Mouse (Mus musculus) neural tube, embryonic 11.5 days (tissue): ENCODE measurements around the gene F2rl3. TPM values are rescaled to one million over a fixed set of nuclear protein-coding genes. Genes with fewer than 3 reads are reported as not detected.

Experiments
- ATAC-seq: fragments of 200-750 bp; cut with Nextera tagmentation; 2 replicates; pipeline ENCODE4 v1.8.0; 2017; ENCODE audit warnings: moderate number of reproducible peaks, mild to moderate bottlenecking, moderate TSS enrichment, moderate library complexity; ENCODE audit not compliant: insufficient read depth, low FRiP score, low TSS enrichment
- DNase-seq: peaks from one replicate; pipeline ENCODE4 v3.0.0-alpha.2; 2015; ENCODE audit warnings: low spot score
- H3K27ac ChIP-seq: fragments of 300-500 bp; sonication (generic); 2 replicates; pipeline ENCODE4 v1.5.1; 2014; ENCODE audit warnings: low read depth, mild to moderate bottlenecking, low read length
- H3K27me3 ChIP-seq: fragments of 300-500 bp; sonication (generic); 2 replicates; pipeline ENCODE4 v1.6.1; 2014; ENCODE audit warnings: mild to moderate bottlenecking, low read length, mixed read lengths; ENCODE audit not compliant: control insufficient read depth, insufficient read depth
- H3K36me3 ChIP-seq: fragments of 300-500 bp; sonication (generic); 2 replicates; pipeline ENCODE4 v1.6.1; 2014; ENCODE audit warnings: mild to moderate bottlenecking, low read length, moderate library complexity, mixed read lengths; ENCODE audit not compliant: control insufficient read depth, insufficient read depth
- H3K4me1 ChIP-seq: fragments of 300-500 bp; sonication (generic); 2 replicates; pipeline ENCODE4 v1.6.1; 2014; ENCODE audit warnings: low read length, mixed read lengths; ENCODE audit not compliant: control insufficient read depth, insufficient read depth
- H3K4me2 ChIP-seq: fragments of 300-500 bp; sonication (generic); 2 replicates; pipeline ENCODE4 v1.6.1; 2014; ENCODE audit warnings: low read depth, mild to moderate bottlenecking, moderate library complexity
- H3K4me3 ChIP-seq: fragments of 300-500 bp; sonication (generic); 2 replicates; pipeline ENCODE4 v1.5.1; 2014; ENCODE audit warnings: low read depth, low read length
- H3K9ac ChIP-seq: fragments of 300-500 bp; sonication (generic); 2 replicates; pipeline ENCODE4 v1.6.1; 2014; ENCODE audit warnings: mild to moderate bottlenecking, low read length
- H3K9me3 ChIP-seq: fragments of 300-500 bp; sonication (generic); 2 replicates; pipeline ENCODE4 v1.6.1; 2016; ENCODE audit warnings: low read length; ENCODE audit not compliant: control insufficient read depth
- WGBS: fragments of 180-500 bp; shearing (Covaris S2); extraction: QIAGEN DNeasy Blood & Tissue Kit; methylation state at CpG from one replicate; pipeline ENCODE4 v1.1.7; 2014; 5-methylcytosine and 5-hydroxymethylcytosine counted together
- polyA plus RNA-seq: library from polyadenylated mRNA; unstranded; fragments of >200 nt; fragmentation: Nextera tagmentation; extraction: Ambion mirVana; gene quantifications from 2 replicates; pipeline ENCODE4 v1.2.1, GENCODE M21; 2014

Gene F2rl3
- polyA plus RNA-seq: 1.3 and 2.0 TPM in 2 replicates

- H3K4me3 ChIP-seq: no peak within 1 kb of the TSS
These were observed at the start of gene F2rl3 for GRCm38 (mm10) chr8:72761322-72762051. F2rl3 (plus strand) TSS chr8:72761880.

GRCm38 (mm10) chr8:72712569-72712968, 49.1 kb upstream of the F2rl3 start:
- Histone ChIP-seq H3K27me3 (no peaks in the 10 kb centered on the region), H3K9ac (no peak overlapping the region), H3K4me3 (no peak overlapping the region), H3K27ac (no peak overlapping the region), H3K36me3 (no peaks in the 10 kb centered on the region), H3K4me1 (no peaks in the 10 kb centered on the region), H3K4me2 (no peak overlapping the region), H3K9me3 (no peaks in the 10 kb centered on the region)
- no peak for DNase-seq
- ATAC-seq: no peak
- 41% methylated on average over 6 of the region's 6 CpGs for WGBS

More at GRCm38 (mm10) chr8:72761322-72762051, at the start of gene F2rl3:
- Histone ChIP-seq H3K4me2 (no peak within 1 kb of the TSS), H3K27me3 (no peaks in the 10 kb centered on the region), H3K9me3 (no peaks in the 10 kb centered on the region), H3K4me1 (no peaks in the 10 kb centered on the region), H3K9ac (no peak within 1 kb of the TSS), H3K27ac (no peak within 1 kb of the TSS), H3K36me3 (peaks cover 12% of the 10 kb centered on the region; the same call in 1 of the 2 replicates)
- WGBS: 74% methylated on average over 7 of the region's 7 CpGs
- ATAC-seq (no peak), DNase-seq (no peak)

GRCm38 (mm10) chr8:72716594-72716993, 45.1 kb upstream of the F2rl3 start:
- Histone ChIP-seq H3K4me2 (no peak overlapping the region), H3K27ac (no peak overlapping the region), H3K9me3 (no peaks in the 10 kb centered on the region), H3K4me1 (no peaks in the 10 kb centered on the region), H3K4me3 (no peak overlapping the region), H3K9ac (no peak overlapping the region), H3K27me3 (no peaks in the 10 kb centered on the region), H3K36me3 (no peaks in the 10 kb centered on the region; the same call in 1 of the 2 replicates)
- DNase-seq (no peak), ATAC-seq (no peak)
- WGBS: 89% methylated on average over 5 of the region's 5 CpGs

- Histone ChIP-seq H3K27me3 (no peaks in the 10 kb centered on the region), H3K4me1 (peaks cover 5% of the 10 kb centered on the region; the same call in 1 of the 2 replicates), H3K9ac (no peak overlapping the region), H3K27ac (no peak overlapping the region), H3K4me3 (no peak overlapping the region), H3K36me3 (peaks cover 2% of the 10 kb centered on the region), H3K4me2 (no peak overlapping the region), H3K9me3 (no peaks in the 10 kb centered on the region)
- WGBS: 35% methylated on average over 1 of the region's 1 CpGs
- DNase-seq: no peak
- no peak for ATAC-seq
These were observed 41.1 kb upstream of the F2rl3 start for GRCm38 (mm10) chr8:72720541-72720940.

GRCm38 (mm10) chr8:72722769-72723650, 38.7 kb upstream of the F2rl3 start, which contains the start of gene Sin3b:
Sin3b (plus strand) TSS chr8:72723285.
- 14% methylated on average over 54 of the region's 56 CpGs for WGBS
- Histone ChIP-seq H3K27ac (no peak within 1 kb of the TSS), H3K9me3 (no peaks in the 10 kb centered on the region)

GRCm38 (mm10) chr8:72723651-72724001, 38.1 kb upstream of the F2rl3 start:
- Histone ChIP-seq H3K27me3 (no peaks in the 10 kb centered on the region), H3K4me3 (peak overlapping the region; percentile 98), H3K4me1 (peaks cover 5% of the 10 kb centered on the region; the same call in 1 of the 2 replicates), H3K4me2 (peak overlapping the region; percentile 87), H3K27ac (no peak overlapping the region), H3K9ac (peak overlapping the region; percentile 94), H3K36me3 (peaks cover 20% of the 10 kb centered on the region), H3K9me3 (no peaks in the 10 kb centered on the region)
- ATAC-seq: peak; percentile 46
- WGBS: under 1% methylated on average over 30 of the region's 30 CpGs
- DNase-seq: peak; percentile 42

More at GRCm38 (mm10) chr8:72722769-72723650, 38.7 kb upstream of the F2rl3 start, which contains the start of gene Sin3b:
- DNase-seq (peak; percentile 93), ATAC-seq (peak; percentile 98)
- Histone ChIP-seq H3K9ac (peak within 1 kb of the TSS; percentile 94), H3K4me3 (peak within 1 kb of the TSS; percentile 98), H3K27me3 (no peaks in the 10 kb centered on the region), H3K4me2 (peak within 1 kb of the TSS; percentile 87), H3K36me3 (peaks cover 18% of the 10 kb centered on the region), H3K4me1 (peaks cover 5% of the 10 kb centered on the region; the same call in 1 of the 2 replicates)

GRCm38 (mm10) chr8:72728636-72729035, 33.0 kb upstream of the F2rl3 start:
- Histone ChIP-seq H3K9me3 (no peaks in the 10 kb centered on the region), H3K27ac (no peak overlapping the region), H3K4me1 (peaks cover 5% of the 10 kb centered on the region; the same call in 1 of the 2 replicates), H3K36me3 (peaks cover 38% of the 10 kb centered on the region), H3K27me3 (no peaks in the 10 kb centered on the region), H3K9ac (no peak overlapping the region), H3K4me2 (no peak overlapping the region), H3K4me3 (no peak overlapping the region)
- ATAC-seq: no peak
- 89% methylated on average over 1 of the region's 1 CpGs for WGBS
- DNase-seq: no peak

- Histone ChIP-seq H3K4me3 (no peak overlapping the region), H3K27me3 (no peaks in the 10 kb centered on the region), H3K36me3 (peaks cover 37% of the 10 kb centered on the region), H3K9ac (no peak overlapping the region), H3K9me3 (no peaks in the 10 kb centered on the region), H3K4me1 (no peaks in the 10 kb centered on the region), H3K4me2 (no peak overlapping the region), H3K27ac (no peak overlapping the region)
- WGBS: 91% methylated on average over 5 of the region's 5 CpGs
- no peak for DNase-seq
- ATAC-seq: no peak
These were observed 26.7 kb upstream of the F2rl3 start for GRCm38 (mm10) chr8:72735001-72735400.
